9 mouse cellular contexts compared by ENCODE assay signal in the genomic region with DNA sequence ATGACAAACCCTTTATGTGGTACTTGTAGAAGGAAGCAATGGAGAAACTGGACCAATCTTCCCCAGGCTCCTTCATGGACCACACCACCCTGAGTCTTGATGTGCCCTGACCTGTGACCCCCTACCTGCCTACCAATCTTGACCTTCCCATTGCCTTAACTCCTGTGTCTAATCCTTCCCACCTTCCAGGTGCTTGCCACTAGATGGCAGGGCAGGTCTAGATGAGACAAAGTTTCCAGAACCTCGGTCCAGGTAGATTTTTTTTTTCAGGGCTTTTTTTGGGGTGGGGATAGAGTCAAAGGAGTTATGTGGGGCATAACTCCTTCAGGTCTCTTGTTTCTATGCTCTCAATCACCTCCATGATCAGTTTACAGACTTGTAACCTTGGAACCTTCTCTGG. TPM values are rescaled to one million over a fixed set of nuclear protein-coding genes. Genes with fewer than 3 reads are reported as not detected.
DNase-seq lines count a peak whose midpoint lies in the region; ATAC-seq and TF ChIP-seq lines count a peak whose summit lies in the region.
"Had no signal": no experiment of that assay in that cellular context is flagged by ENCODE, and none has a peak within 500 bp of the region (broad histone marks: within the 10 kb centered on the region; RNA-seq: fewer than 3 reads in every experiment).

No protein-coding gene starts in this region.

- no peak for ATAC-seq in intestine, postnatal 0 days
- no peak for ATAC-seq in intestine, embryonic 16.5 days
- peak; percentile 69 for ATAC-seq in frontal cortex, adult (ENCODE audit: low TSS enrichment)
- no peak for ATAC-seq in limb, embryonic 14.5 days (ENCODE audit: low FRiP score, low read depth)
- ATAC-seq in forebrain, embryonic 11.5 days (replicated peaks; ENCODE audit: low FRiP score) = no peak

- H3K4me2 ChIP-seq in intestine, postnatal 0 days (replicated peaks; ENCODE audit: low read depth) = no peak overlapping the region
- H3K4me2 ChIP-seq in intestine, embryonic 16.5 days (ENCODE audit: low read depth, low read length) = no peak overlapping the region
- no peak overlapping the region for H3K4me2 ChIP-seq in limb, embryonic 14.5 days (replicated peaks; ENCODE audit: low read depth, low read length, severe bottlenecking)
- H3K4me2 ChIP-seq in forebrain, embryonic 11.5 days (ENCODE audit: low read depth, low read length, severe bottlenecking) = no peak overlapping the region
- H3K4me2 ChIP-seq: embryonic facial prominence, embryonic 13.5 days had no signal

- H3K36me3 ChIP-seq in intestine, postnatal 0 days (ENCODE audit: control insufficient read depth, insufficient read depth) = no peaks in the 10 kb centered on the region
- H3K36me3 ChIP-seq in intestine, embryonic 16.5 days (ENCODE audit: control insufficient read depth, insufficient read depth, low read length) = no peaks in the 10 kb centered on the region
- no peaks in the 10 kb centered on the region for H3K36me3 ChIP-seq in ES-Bruce4 (ENCODE audit: control insufficient read depth, insufficient read depth, low read length, poor library complexity, severe bottlenecking)
- no peaks in the 10 kb centered on the region for H3K36me3 ChIP-seq in limb, embryonic 14.5 days (ENCODE audit: control insufficient read depth, insufficient read depth, low read length)
- no peaks in the 10 kb centered on the region for H3K36me3 ChIP-seq in splenic B cell, adult 2 months (ENCODE audit: control insufficient read depth, insufficient read depth, low read length, poor library complexity, severe bottlenecking)
- no peaks in the 10 kb centered on the region for H3K36me3 ChIP-seq in forebrain, embryonic 11.5 days (ENCODE audit: control insufficient read depth, insufficient read depth, low read length)
- H3K36me3 ChIP-seq: embryonic facial prominence, embryonic 13.5 days had no signal

- TF ChIP-seq POLR2A in ES-Bruce4 (IDR thresholded peaks at IDR 0.05; ENCODE audit: insufficient read depth, low read length) = no peak
- no peak for TF ChIP-seq POLR2A in limb, embryonic 14.5 days (IDR thresholded peaks at IDR 0.05; ENCODE audit: borderline replicate concordance, extremely low read depth, insufficient read depth, insufficient read length)

- peak; percentile 51 for DNase-seq in adrenal gland, postnatal 10 days
- DNase-seq in limb, embryonic 14.5 days (ENCODE audit: low spot score) = peak; percentile 26
- DNase-seq in splenic B cell, adult 2 months (ENCODE audit: low read depth, low spot score) = peak; percentile 53
- no peak for DNase-seq in forebrain, embryonic 11.5 days (ENCODE audit: low spot score)

- no peak overlapping the region for H3K9ac ChIP-seq in intestine, postnatal 0 days (ENCODE audit: low read depth, low read length)
- H3K9ac ChIP-seq in intestine, embryonic 16.5 days (ENCODE audit: low read depth, low read length) = no peak overlapping the region
- H3K9ac ChIP-seq in ES-Bruce4 (ENCODE audit: low read depth, poor library complexity, severe bottlenecking) = no peak overlapping the region
- H3K9ac ChIP-seq in limb, embryonic 14.5 days (ENCODE audit: low read depth, low read length, severe bottlenecking) = no peak overlapping the region
- no peak overlapping the region for H3K9ac ChIP-seq in forebrain, embryonic 11.5 days (ENCODE audit: low read length)
- H3K9ac ChIP-seq: embryonic facial prominence, embryonic 13.5 days had no signal

- 19% methylated on average over 1 of the region's 1 CpGs for WGBS in intestine, postnatal 0 days
- WGBS in intestine, embryonic 16.5 days = 16% methylated on average over 1 of the region's 1 CpGs
- WGBS in limb, embryonic 14.5 days = 3% methylated on average over 1 of the region's 1 CpGs
- 30% methylated on average over 1 of the region's 1 CpGs for WGBS in forebrain, embryonic 11.5 days

- no peaks in the 10 kb centered on the region for H3K27me3 ChIP-seq in intestine, postnatal 0 days (replicated peaks; ENCODE audit: control insufficient read depth, insufficient read depth, low read length)
- H3K27me3 ChIP-seq in intestine, embryonic 16.5 days (replicated peaks; ENCODE audit: control insufficient read depth, insufficient read depth, low read length) = no peaks in the 10 kb centered on the region
- H3K27me3 ChIP-seq in ES-Bruce4 (ENCODE audit: control insufficient read depth, insufficient read depth, low read length, poor library complexity, severe bottlenecking) = no peaks in the 10 kb centered on the region
- no peaks in the 10 kb centered on the region for H3K27me3 ChIP-seq in limb, embryonic 14.5 days (ENCODE audit: control insufficient read depth, insufficient read depth, low read length)
- no peaks in the 10 kb centered on the region for H3K27me3 ChIP-seq in splenic B cell, adult 2 months (ENCODE audit: control insufficient read depth, insufficient read depth, low read length, poor library complexity, severe bottlenecking)
- H3K27me3 ChIP-seq in forebrain, embryonic 11.5 days (ENCODE audit: control insufficient read depth, insufficient read depth, low read length) = no peaks in the 10 kb centered on the region
- H3K27me3 ChIP-seq: embryonic facial prominence, embryonic 13.5 days had no signal

- TF ChIP-seq CTCF in intestine, postnatal 0 days (IDR thresholded peaks at IDR 0.05; ENCODE audit: low read depth) = peak; percentile 83
- TF ChIP-seq CTCF in ES-Bruce4 (IDR thresholded peaks at IDR 0.05; ENCODE audit: low read depth, low read length) = peak; percentile 48

- TF ChIP-seq EP300 in ES-Bruce4 (IDR thresholded peaks at IDR 0.05; ENCODE audit: insufficient read depth, low read depth, low read length) = no peak

- H3K27ac ChIP-seq in intestine, postnatal 0 days (ENCODE audit: low read depth, low read length) = no peak overlapping the region
- no peak overlapping the region for H3K27ac ChIP-seq in intestine, embryonic 16.5 days (ENCODE audit: low read length)
- H3K27ac ChIP-seq in ES-Bruce4 (ENCODE audit: insufficient read depth, low read length) = no peak overlapping the region
- no peak overlapping the region for H3K27ac ChIP-seq in limb, embryonic 14.5 days (replicated peaks; ENCODE audit: low read depth, low read length)
- no peak overlapping the region for H3K27ac ChIP-seq in forebrain, embryonic 11.5 days (ENCODE audit: low read depth, low read length)
- H3K27ac ChIP-seq: embryonic facial prominence, embryonic 13.5 days had no signal

- H3K4me1 ChIP-seq in intestine, postnatal 0 days (replicated peaks; ENCODE audit: control insufficient read depth, insufficient read depth, low read length) = 0 out of 2 replicates have a peak, but pooled peaks cover 3% of the 10 kb centered on the region
- H3K4me1 ChIP-seq in intestine, embryonic 16.5 days (ENCODE audit: control insufficient read depth, insufficient read depth, low read length) = no peaks in the 10 kb centered on the region
- H3K4me1 ChIP-seq in ES-Bruce4 (ENCODE audit: control insufficient read depth, insufficient read depth, low read length) = no peaks in the 10 kb centered on the region
- no peaks in the 10 kb centered on the region for H3K4me1 ChIP-seq in limb, embryonic 14.5 days (ENCODE audit: control insufficient read depth, insufficient read depth, low read length)
- no peaks in the 10 kb centered on the region for H3K4me1 ChIP-seq in forebrain, embryonic 11.5 days (replicated peaks; ENCODE audit: control insufficient read depth, insufficient read depth, low read length)

- no peaks in the 10 kb centered on the region for H3K9me3 ChIP-seq in intestine, postnatal 0 days (ENCODE audit: control insufficient read depth)
- no peaks in the 10 kb centered on the region for H3K9me3 ChIP-seq in intestine, embryonic 16.5 days (ENCODE audit: control insufficient read depth, low read length)
- H3K9me3 ChIP-seq in ES-Bruce4 (replicated peaks; ENCODE audit: control insufficient read depth, insufficient read depth, low read length, poor library complexity, severe bottlenecking) = no peaks in the 10 kb centered on the region
- no peaks in the 10 kb centered on the region for H3K9me3 ChIP-seq in limb, embryonic 14.5 days (ENCODE audit: control insufficient read depth, low read length)
- no peaks in the 10 kb centered on the region for H3K9me3 ChIP-seq in forebrain, embryonic 11.5 days (ENCODE audit: control insufficient read depth, low read length)
- H3K9me3 ChIP-seq: embryonic facial prominence, embryonic 13.5 days had no signal

- no peak overlapping the region for H3K4me3 ChIP-seq in intestine, postnatal 0 days (ENCODE audit: low read depth, low read length)
- no peak overlapping the region for H3K4me3 ChIP-seq in intestine, embryonic 16.5 days (ENCODE audit: low read length)
- H3K4me3 ChIP-seq in ES-Bruce4 (ENCODE audit: low read depth, low read length) = no peak overlapping the region
- no peak overlapping the region for H3K4me3 ChIP-seq in limb, embryonic 14.5 days (replicated peaks; ENCODE audit: low read length)
- no peak overlapping the region for H3K4me3 ChIP-seq in forebrain, embryonic 11.5 days (ENCODE audit: low read depth, low read length)
- H3K4me3 ChIP-seq: embryonic facial prominence, embryonic 13.5 days had no signal

RNA-seq across cellular contexts. Expression of a gene that starts 44.8 kb away (rescaled TPM):
- polyA plus RNA-seq in intestine, postnatal 0 days (2015; fragmentation: Nextera tagmentation; extraction: Ambion mirVana) = 132 and 134 TPM in 2 replicates
- polyA plus RNA-seq in intestine, embryonic 16.5 days (2015; fragmentation: Nextera tagmentation; extraction: Ambion mirVana) = 264 and 282 TPM in 2 replicates
- polyA plus RNA-seq in ES-Bruce4 (2011; ENCODE audit: insufficient read depth, insufficient read length, low read depth, missing spikeins) = 380 and 381 TPM in 2 replicates
- total RNA-seq in adrenal gland, postnatal 10 days (2021) = 100 to 1,000 TPM; 107 to 109 TPM
- 168 and 179 TPM in 2 replicates for polyA plus RNA-seq in limb, embryonic 14.5 days (2012; rRNA removed)
- polyA plus RNA-seq in limb, embryonic 14.5 days (2014; fragmentation: Nextera tagmentation; extraction: Ambion mirVana) = 300 and 311 TPM in 2 replicates
- polyA plus RNA-seq in forebrain, embryonic 11.5 days (2014; fragmentation: Nextera tagmentation; extraction: Ambion mirVana) = 484 and 514 TPM in 2 replicates
